ENCODE assay signal across 23 mouse cellular contexts in genomic region chr13:7206626-7207211, GRCm38 (mm10).
A peak's percentile ranks its signal among the peaks of the same experiment; 100 is the strongest.
DNase-seq lines count a peak whose midpoint lies in the region; ATAC-seq and TF ChIP-seq lines count a peak whose summit lies in the region.
"Had no signal": no experiment of that assay in that cellular context is flagged by ENCODE, and none has a peak within 500 bp of the region (broad histone marks: within the 10 kb centered on the region; RNA-seq: fewer than 3 reads in every experiment).

No protein-coding gene starts in this region.

- no peak for TF ChIP-seq POLR2A in olfactory bulb, adult 2 months (IDR thresholded peaks at IDR 0.05; ENCODE audit: insufficient read depth, low read depth, low read length)

- WGBS in forebrain, postnatal 0 days, result 46% methylated on average over 5 of the region's 5 CpGs
- WGBS in olfactory bulb, adult 2 months, result 40% methylated on average over 5 of the region's 5 CpGs
- 64% methylated on average over 5 of the region's 5 CpGs for WGBS in hindbrain, postnatal 0 days

- H3K27ac ChIP-seq in forebrain, postnatal 0 days (ENCODE audit: low read depth, low read length), result no peak overlapping the region
- H3K27ac ChIP-seq in olfactory bulb, adult 2 months (ENCODE audit: insufficient read depth, low read depth, low read length), result peak overlapping the region; percentile 17; the same call in 1 of the 2 replicates
- no peak overlapping the region for H3K27ac ChIP-seq in hindbrain, postnatal 0 days
- H3K27ac ChIP-seq: hindbrain, embryonic 12.5 days; left cerebral cortex, adult 2 months; liver, embryonic 12.5 days had no signal

- H3K9me3 ChIP-seq in forebrain, postnatal 0 days (ENCODE audit: low read length), result no peaks in the 10 kb centered on the region
- no peaks in the 10 kb centered on the region for H3K9me3 ChIP-seq in hindbrain, postnatal 0 days (ENCODE audit: low read length)
- H3K9me3 ChIP-seq: heart, embryonic 12.5 days; hindbrain, embryonic 12.5 days; liver, embryonic 12.5 days had no signal

- H3K36me3 ChIP-seq in forebrain, postnatal 0 days (ENCODE audit: insufficient read depth), result no peaks in the 10 kb centered on the region
- no peaks in the 10 kb centered on the region for H3K36me3 ChIP-seq in hindbrain, postnatal 0 days (ENCODE audit: insufficient read depth, low read length)
- H3K36me3 ChIP-seq: heart, embryonic 12.5 days; hindbrain, embryonic 12.5 days; liver, embryonic 12.5 days had no signal

- no peak overlapping the region for H3K4me3 ChIP-seq in forebrain, postnatal 0 days (ENCODE audit: low read depth, low read length)
- H3K4me3 ChIP-seq in olfactory bulb, adult 2 months (ENCODE audit: insufficient read depth, low read depth, low read length), result no peak overlapping the region
- H3K4me3 ChIP-seq in hindbrain, postnatal 0 days (ENCODE audit: low read length), result no peak overlapping the region
- H3K4me3 ChIP-seq: heart, embryonic 12.5 days; hindbrain, embryonic 12.5 days; left cerebral cortex, adult 2 months; liver, embryonic 12.5 days had no signal

- no peak overlapping the region for H3K4me2 ChIP-seq in forebrain, postnatal 0 days (ENCODE audit: low read depth)
- no peak overlapping the region for H3K4me2 ChIP-seq in hindbrain, postnatal 0 days (ENCODE audit: low read depth, low read length)
- H3K4me2 ChIP-seq: heart, embryonic 12.5 days; hindbrain, embryonic 12.5 days; liver, embryonic 12.5 days; lung, embryonic 14.5 days had no signal

- H3K9ac ChIP-seq in forebrain, postnatal 0 days, result no peak overlapping the region
- no peak overlapping the region for H3K9ac ChIP-seq in hindbrain, postnatal 0 days (replicated peaks; ENCODE audit: low read length)
- H3K9ac ChIP-seq: heart, embryonic 12.5 days; hindbrain, embryonic 12.5 days; liver, embryonic 12.5 days; lung, embryonic 14.5 days had no signal

- peak; percentile 6 for DNase-seq in layer of hippocampus, adult 11-12 months (ENCODE audit: low spot score)
- DNase-seq in layer of hippocampus, adult 9-10 months (ENCODE audit: low spot score), result no peak
- peak; percentile 46 for DNase-seq in brain, adult 2 months (ENCODE audit: low read depth, low spot score)
- DNase-seq in forebrain, postnatal 0 days, result peak; percentile 34
- no peak for DNase-seq in thymus, postnatal 14 days
- DNase-seq in hindbrain, postnatal 0 days (ENCODE audit: low spot score), result no peak
- DNase-seq: cerebellum, adult 11 months; cerebellum, postnatal 14 days; heart, adult 11 months; heart, postnatal 14 days; kidney, adult 2 months; kidney, postnatal 10 days; lung, embryonic 14.5 days; lung, postnatal 36 days; retina, postnatal 1 day; spleen, adult 18-20 months; thymus, postnatal 4 days had no signal

- H3K4me1 ChIP-seq in forebrain, postnatal 0 days (ENCODE audit: insufficient read depth), result no peaks in the 10 kb centered on the region
- H3K4me1 ChIP-seq in olfactory bulb, adult 2 months (ENCODE audit: control insufficient read depth, insufficient read depth, low read length), result 0 out of 2 replicates have a peak, but pooled peaks cover 2% of the 10 kb centered on the region
- H3K4me1 ChIP-seq in hindbrain, postnatal 0 days (ENCODE audit: insufficient read depth, low read length), result no peaks in the 10 kb centered on the region
- H3K4me1 ChIP-seq: heart, embryonic 12.5 days; hindbrain, embryonic 12.5 days; liver, embryonic 12.5 days had no signal

- ATAC-seq in forebrain, postnatal 0 days, result peak; percentile 50; the same call in 1 of the 2 replicates
- ATAC-seq in hindbrain, postnatal 0 days, result no peak
- ATAC-seq: inflammation-experienced regulatory T-cells, adult 6 months; liver, embryonic 12.5 days had no signal

- no peak for TF ChIP-seq CTCF in forebrain, postnatal 0 days (IDR thresholded peaks at IDR 0.05; ENCODE audit: low read depth)
- TF ChIP-seq CTCF in olfactory bulb, adult 2 months (IDR thresholded peaks at IDR 0.05; ENCODE audit: insufficient read depth, low read depth, low read length), result no peak
- no peak for TF ChIP-seq CTCF in hindbrain, postnatal 0 days (IDR thresholded peaks at IDR 0.05; ENCODE audit: low read depth)

- no peaks in the 10 kb centered on the region for H3K27me3 ChIP-seq in forebrain, postnatal 0 days (ENCODE audit: insufficient read depth, low read length)
- H3K27me3 ChIP-seq in hindbrain, postnatal 0 days (ENCODE audit: insufficient read depth, low read length), result no peaks in the 10 kb centered on the region
- H3K27me3 ChIP-seq: heart, embryonic 12.5 days; hindbrain, embryonic 12.5 days; liver, embryonic 12.5 days had no signal

Comparison
In these comparisons a context has a peak if more than half of its experiments do, and no peak if none do; other contexts are left out.
1. DNase-seq: peak in layer of hippocampus, adult 11-12 months (single experiment), brain, adult 2 months (single experiment) and forebrain, postnatal 0 days (single experiment); none in layer of hippocampus, adult 9-10 months (single experiment), thymus, postnatal 14 days (single experiment) and hindbrain, postnatal 0 days (single experiment).